Mouse (Mus musculus): Measurements from ENCODE around the gene Pycr1. TPM values are rescaled to one million over a fixed set of nuclear protein-coding genes. Genes with fewer than 3 reads are reported as not detected.

Pycr1 gene
- 1 to 10 TPM in 1 of 2 experiments, under 1 TPM in 1; 0.43 to 3.8 TPM for polyA plus RNA-seq (2017; shearing (Covaris generic))

DNA sequence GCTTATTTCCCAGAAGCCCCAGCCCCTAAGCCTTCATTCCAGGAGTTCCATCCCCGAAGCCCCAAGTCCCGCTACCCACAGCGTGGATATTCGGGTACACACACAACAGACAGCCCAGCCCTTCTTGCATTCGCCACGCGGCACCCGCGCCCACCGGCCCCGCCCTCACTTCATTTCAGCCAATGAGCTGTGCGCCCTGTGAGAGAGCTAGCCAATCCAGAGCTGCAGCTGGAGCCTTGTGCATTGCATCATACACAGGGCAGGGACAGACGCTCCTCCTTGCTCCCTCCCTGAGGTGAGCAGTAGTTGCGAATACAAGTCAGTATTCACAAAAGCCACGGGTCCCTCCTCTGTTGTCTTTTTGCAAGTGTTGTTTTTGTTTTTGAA is at the start of gene Pycr1:
TSS of gene Pycr1 (minus strand) at position 169 of the 387 bp plus-strand sequence.

DNA sequence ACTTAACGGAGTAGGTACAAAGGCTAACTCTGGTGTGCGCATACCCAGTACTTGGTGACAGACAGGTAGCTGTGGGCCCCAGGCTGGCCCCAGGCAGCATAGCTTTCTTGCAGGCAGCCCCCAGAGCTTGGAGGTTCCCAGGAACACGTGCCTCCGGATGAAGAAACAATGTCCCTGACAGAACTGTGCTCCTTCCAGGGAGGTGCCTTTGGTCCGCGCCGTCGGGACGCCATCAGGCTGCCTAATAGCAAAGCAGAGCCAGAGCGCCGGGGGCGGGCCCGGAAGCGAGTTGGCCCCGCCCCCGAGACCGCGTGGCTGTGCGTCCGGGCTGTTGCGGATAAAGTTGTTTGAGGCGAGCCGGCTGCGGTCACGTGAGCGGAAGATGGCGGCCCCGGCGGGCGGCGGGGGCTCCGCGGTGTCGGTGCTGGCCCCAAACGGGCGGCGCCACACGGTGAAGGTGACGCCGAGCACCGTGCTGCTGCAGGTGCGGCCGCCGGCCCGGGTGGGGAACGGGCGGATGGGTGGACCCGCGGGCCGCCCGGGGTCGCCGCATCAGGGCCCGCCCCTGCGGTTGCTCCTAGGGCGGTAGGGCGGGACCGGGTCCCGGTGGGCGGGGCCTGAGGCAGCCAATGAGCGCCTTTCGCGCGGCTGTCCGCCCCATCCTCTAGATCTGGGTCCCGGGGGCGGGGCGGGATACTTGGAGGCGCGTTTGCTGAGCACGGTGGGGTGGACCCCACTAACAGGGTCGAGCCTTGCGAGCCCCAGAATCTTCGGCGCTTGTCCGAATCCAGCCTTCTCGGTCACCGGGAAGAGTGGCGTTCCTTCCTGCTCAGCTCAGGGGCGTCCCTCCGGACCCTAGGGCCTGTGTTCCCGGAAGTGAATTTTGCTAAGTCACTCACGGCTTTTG is 29.4 kb upstream of the Pycr1 start, which contains the start of gene Aspscr1:
TSS of gene Aspscr1 (plus strand) at position 287 of the 907 bp plus-strand sequence.

DNA sequence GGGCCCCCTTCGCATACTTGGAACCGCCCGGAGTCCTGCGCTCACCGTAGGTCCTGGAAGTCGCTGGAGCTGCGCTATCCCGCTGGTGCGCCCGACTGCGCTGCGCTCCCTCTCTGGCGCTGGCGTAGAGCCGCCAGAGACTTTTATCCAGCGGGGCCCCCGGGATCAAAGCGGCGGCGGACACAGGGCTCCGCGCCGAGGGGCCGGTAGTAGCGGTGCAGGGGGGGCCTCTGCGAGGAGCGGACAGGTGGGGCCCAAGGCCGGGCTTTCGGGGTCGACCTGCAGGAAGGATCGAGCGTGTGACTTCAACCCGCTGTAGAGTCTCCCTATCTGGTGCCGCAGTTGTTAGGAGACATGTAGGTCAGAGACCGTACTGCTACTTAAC is 17.5 kb upstream of the Pycr1 start, which contains the start of gene Notum:
TSS of gene Notum (minus strand) at position 100 of the 385 bp plus-strand sequence.

DNA sequence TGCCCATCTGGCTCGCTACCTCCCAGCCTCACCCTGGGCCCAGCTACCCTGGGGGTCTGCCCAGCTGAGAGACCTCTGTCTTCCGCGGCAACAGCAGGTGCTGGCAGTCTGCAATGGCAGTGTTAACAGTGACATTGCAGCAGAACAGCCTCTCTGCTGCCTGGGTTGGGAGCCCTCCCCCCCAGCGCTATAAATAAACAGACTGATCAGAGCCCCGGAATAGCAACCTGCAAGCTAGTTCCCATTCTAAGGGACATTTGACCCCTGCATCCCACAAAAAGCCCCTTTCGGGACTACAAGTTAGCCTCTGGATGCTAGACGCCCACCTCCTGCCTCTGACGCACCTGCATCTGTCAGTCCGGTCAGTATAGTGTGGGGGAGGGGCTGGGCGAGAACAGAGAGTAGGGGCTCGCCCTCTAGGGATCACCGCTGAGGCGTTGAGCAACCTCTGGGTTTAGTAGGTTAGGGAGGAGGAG is 4.5 kb upstream of the Pycr1 start, which contains the start of gene Myadml2:
TSS of gene Myadml2 (minus strand) at position 158 of the 476 bp plus-strand sequence.

DNA sequence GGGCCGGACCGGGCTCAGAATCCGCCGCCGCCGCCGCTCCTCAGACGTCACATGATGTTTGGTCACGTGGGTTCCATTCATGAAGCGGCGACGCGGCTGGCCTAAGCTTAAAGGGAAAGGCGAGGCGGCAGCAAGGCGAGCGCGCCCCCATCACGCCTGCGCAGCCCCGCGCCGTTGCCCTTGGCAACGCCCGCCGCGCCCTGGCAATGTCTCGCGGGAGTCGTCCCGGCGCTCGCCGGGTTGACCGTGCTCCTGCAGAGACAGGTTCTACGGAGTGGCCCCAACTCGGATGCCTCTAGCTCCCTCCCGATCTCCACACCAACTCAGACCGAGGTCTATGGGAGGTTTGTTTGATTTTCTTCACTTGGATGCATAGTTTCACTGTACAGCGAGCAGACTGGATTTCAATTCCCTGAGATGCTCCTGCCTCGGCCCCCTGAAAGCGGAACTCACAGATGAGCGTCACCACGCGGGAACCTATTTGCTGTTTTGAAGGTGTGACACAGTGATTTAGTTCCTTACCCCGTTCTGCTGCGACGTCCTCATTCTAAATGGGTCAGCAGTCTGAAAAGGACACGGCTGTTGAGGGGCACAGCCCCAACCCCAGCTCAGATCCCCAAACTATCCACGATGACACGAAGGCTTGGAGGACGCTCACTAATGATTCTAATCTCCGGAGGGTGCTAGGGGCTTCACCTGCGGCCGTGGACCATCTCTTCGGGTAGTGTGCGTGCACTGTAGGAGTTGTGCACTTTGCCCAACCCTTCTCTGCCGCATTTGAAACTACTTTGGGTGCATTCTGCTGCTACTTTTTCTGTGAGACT is 9.8 kb downstream of the Pycr1 start, which contains the start of gene Mafg:
TSS of gene Mafg (minus strand) at position 81 of the 824 bp plus-strand sequence.

DNA sequence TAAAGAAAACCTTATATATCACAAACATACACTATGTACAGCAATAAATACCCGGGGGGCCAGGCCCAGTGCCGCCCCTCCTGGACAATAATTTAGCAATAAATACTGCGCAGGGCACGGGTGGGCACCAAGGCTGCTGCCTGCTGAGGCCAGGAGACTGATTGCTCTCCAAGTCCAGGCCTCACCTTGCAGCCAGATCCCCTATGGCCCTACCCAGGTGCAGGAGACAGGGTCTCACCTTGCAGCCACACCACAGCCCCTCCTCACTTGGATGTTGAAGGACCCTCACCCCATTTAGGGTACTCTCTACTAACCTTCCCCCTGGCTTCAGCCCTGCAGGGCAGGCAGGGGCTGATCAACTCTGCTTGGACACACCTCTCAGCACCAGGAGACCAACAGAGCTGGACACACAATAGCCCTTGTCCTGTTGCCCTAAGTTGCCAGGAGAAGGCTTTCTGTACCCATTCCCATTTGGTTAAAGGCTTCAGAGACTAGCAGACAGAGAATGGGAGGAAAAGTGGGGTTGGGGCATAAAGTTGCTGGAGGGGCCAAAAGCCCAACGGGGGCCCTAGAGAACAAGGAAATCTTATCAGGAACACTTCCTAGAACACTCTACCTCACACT is 18.3 kb downstream of the Pycr1 start, which contains the start of gene Sirt7:
TSS of gene Sirt7 (minus strand) at position 89 of the 624 bp plus-strand sequence.

DNA sequence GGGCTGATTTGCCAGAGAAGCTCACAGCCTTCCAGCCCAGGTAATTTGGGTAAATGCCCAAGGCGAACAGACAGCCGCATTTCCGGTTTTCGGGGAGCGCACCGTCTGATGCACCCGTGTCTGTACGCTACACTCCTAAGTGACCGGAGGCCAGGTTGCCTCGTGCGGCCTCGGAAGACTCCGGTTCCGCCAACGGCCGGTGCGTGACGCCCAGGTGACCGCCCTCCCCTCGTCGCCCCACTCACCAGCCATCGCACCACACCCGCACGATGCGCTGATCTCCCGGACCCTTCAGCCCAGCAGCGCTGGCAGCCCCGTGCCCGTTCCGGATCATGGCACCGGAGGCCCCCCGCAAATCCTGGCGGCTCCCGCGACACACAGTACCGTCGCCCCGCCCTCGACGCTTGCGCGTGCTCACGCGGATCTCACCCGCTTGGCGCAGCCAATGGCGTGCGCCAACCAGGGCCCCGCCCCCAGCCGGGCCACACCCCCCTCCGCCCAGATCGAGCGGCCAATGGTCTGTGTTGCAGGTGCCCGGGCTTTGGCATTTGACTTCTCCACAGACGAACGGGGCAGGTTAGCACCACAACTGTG is 26.0 kb downstream of the Pycr1 start, which contains the start of gene Pcyt2:
TSS of gene Pcyt2 (minus strand) at position 418 of the 594 bp plus-strand sequence.

DNA sequence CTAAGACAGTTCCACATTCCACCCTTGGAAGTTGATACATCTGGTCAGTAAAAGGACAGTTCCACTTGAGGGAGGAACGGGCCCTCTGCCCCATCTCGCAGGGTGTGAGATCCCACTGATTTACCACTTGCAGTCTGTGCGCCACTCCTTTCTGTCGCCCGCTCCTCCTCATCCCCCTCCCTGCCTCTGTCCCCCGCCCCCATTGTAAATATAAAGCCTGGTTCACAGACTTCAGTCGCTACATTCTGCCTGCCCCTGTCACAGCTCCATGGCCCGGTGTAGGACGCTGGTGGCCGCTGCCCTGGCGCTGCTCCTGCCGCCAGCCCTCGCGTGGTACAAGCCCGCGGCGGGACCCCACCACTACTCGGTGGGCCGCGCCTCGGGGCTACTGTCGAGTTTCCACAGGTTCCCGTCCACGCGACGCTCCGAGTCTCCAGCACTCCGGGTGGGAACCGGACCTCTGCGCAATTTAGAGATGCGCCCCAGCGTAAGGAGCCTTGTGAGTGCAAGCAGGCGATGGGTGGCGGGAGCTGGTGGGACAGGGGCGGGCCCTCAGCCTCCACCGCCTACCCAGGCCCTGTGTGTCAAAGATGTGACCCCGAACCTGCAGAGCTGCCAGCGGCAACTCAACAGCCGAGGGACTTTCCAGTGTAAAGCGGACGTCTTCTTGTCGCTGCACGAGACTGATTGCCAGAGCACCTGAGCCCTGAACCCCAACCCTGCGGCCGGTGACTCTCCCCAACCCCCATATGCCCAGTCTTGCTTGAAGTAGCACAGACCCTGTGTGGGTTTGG is 35.1 kb downstream of the Pycr1 start, which contains the start of gene Npb:
TSS of gene Npb (plus strand) at position 237 of the 794 bp plus-strand sequence.

DNA sequence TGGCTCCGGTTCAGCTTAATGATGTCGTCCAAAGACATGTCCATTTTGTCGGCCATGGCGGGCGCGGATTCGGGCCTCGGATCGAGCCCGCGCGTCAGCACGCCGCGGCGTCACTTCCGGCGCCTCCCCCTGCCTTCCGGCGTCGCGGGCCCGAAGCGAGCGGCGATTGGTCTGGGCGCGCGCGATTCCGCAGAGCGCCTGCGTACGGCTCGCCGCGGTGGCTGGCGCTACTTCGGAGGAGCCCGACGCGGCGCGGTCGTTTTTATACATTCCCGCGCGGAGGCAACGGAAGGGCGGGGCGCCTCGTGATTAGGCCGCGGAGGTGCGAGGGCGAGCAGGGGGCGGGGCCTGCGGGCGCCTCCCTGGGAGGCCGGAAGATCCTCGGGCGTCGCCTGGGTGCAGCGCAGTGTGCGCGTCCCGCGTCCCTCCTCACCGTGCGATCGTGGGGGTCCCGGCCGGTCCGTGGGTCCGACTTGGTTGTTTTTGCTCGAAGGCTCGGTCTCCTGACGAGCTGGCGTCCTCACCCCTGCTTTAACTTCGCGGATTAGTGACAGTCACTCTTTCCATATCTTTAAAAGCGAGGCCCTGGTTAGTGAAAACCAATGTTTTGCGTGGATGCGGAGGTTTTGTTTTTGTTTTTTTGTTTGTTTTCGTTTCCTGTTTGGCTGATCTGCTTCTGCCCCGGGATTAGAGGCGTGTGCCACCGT is 45.1 kb downstream of the Pycr1 start, which contains the start of the genes Alyref and Anapc11:
TSS of gene Alyref (minus strand) at position 83 of the 707 bp plus-strand sequence.
TSS of gene Anapc11 (plus strand) at position 139 of the 707 bp plus-strand sequence.

Other genes starting within 250 kb of the Pycr1 start
- gene Nploc4, start 206.1 kb downstream of the Pycr1 start, polyA plus RNA-seq (2017; shearing (Covaris generic)), result 10 to 100 TPM; 43.2 to 49.9 TPM
- gene Tspan10, start 201.1 kb downstream of the Pycr1 start, polyA plus RNA-seq (2017; shearing (Covaris generic)), result not detected
- 1 to 10 TPM; 1.5 to 2.0 TPM for gene Pde6g, start 190.3 kb downstream of the Pycr1 start, polyA plus RNA-seq (2017; shearing (Covaris generic))
- gene Oxld1, start 185.7 kb downstream of the Pycr1 start, polyA plus RNA-seq (2017; shearing (Covaris generic)), result 10 to 100 TPM; 12.6 to 15.7 TPM
- 10 to 100 TPM; 51.2 to 66.8 TPM for gene Ccdc137, start 185.7 kb downstream of the Pycr1 start, polyA plus RNA-seq (2017; shearing (Covaris generic))
- gene Arl16, start 176.2 kb downstream of the Pycr1 start, polyA plus RNA-seq (2017; shearing (Covaris generic)), result 10 to 100 TPM; 27.3 to 42.6 TPM
- 10 to 100 TPM; 65.5 to 81.0 TPM for gene Mrpl12, start 159.2 kb downstream of the Pycr1 start, polyA plus RNA-seq (2017; shearing (Covaris generic))
- gene Slc25a10, start 151.9 kb downstream of the Pycr1 start, polyA plus RNA-seq (2017; shearing (Covaris generic)), result 10 to 100 TPM in 1 of 2 experiments, 1 to 10 TPM in 1; 9.8 to 22.0 TPM
- not detected for gene Gcgr, start 113.1 kb downstream of the Pycr1 start, polyA plus RNA-seq (2017; shearing (Covaris generic))
- 100 to 1,000 TPM; 111 to 150 TPM for gene Mcrip1, start 94.0 kb downstream of the Pycr1 start, polyA plus RNA-seq (2017; shearing (Covaris generic))
- gene Ppp1r27, start 92.6 kb downstream of the Pycr1 start, polyA plus RNA-seq (2017; shearing (Covaris generic)), result 1 to 10 TPM in 1 of 2 experiments, under 1 TPM in 1; 0.63 to 1.8 TPM
- 100 to 1,000 TPM; 247 to 254 TPM for gene P4hb, start 70.5 kb downstream of the Pycr1 start, polyA plus RNA-seq (2017; shearing (Covaris generic))
- 100 to 1,000 TPM; 707 to 884 TPM for gene Arhgdia, start 62.1 kb downstream of the Pycr1 start, polyA plus RNA-seq (2017; shearing (Covaris generic))
- 100 to 1,000 TPM; 253 to 299 TPM for gene Alyref, start 45.4 kb downstream of the Pycr1 start, polyA plus RNA-seq (2017; shearing (Covaris generic))
- gene Anapc11, start 45.3 kb downstream of the Pycr1 start, polyA plus RNA-seq (2017; shearing (Covaris generic)), result 100 to 1,000 TPM; 116 to 144 TPM
- gene Npb, start 35.3 kb downstream of the Pycr1 start, polyA plus RNA-seq (2017; shearing (Covaris generic)), result 1 to 10 TPM in 1 of 2 experiments, not detected in 1; 1.0 TPM
- gene Pcyt2, start 25.8 kb downstream of the Pycr1 start, polyA plus RNA-seq (2017; shearing (Covaris generic)), result 100 to 1,000 TPM; 142 to 194 TPM
- gene Sirt7, start 18.5 kb downstream of the Pycr1 start, polyA plus RNA-seq (2017; shearing (Covaris generic)), result 100 to 1,000 TPM; 275 to 320 TPM
- gene Mafg, start 10.2 kb downstream of the Pycr1 start, polyA plus RNA-seq (2017; shearing (Covaris generic)), result 10 to 100 TPM; 22.8 to 25.0 TPM
- under 1 TPM; 0.38 to 0.75 TPM for gene Myadml2, start 4.4 kb upstream of the Pycr1 start, polyA plus RNA-seq (2017; shearing (Covaris generic))
- gene Notum, start 17.4 kb upstream of the Pycr1 start, polyA plus RNA-seq (2017; shearing (Covaris generic)), result under 1 TPM; 0.11 to 0.97 TPM
- gene Aspscr1, start 29.2 kb upstream of the Pycr1 start, polyA plus RNA-seq (2017; shearing (Covaris generic)), result 100 to 1,000 TPM; 142 to 153 TPM
- gene Cenpx, start 70.0 kb upstream of the Pycr1 start, polyA plus RNA-seq (2017; shearing (Covaris generic)), result 100 to 1,000 TPM; 111 to 157 TPM
- 10 to 100 TPM; 64.1 to 74.7 TPM for gene Lrrc45, start 70.2 kb upstream of the Pycr1 start, polyA plus RNA-seq (2017; shearing (Covaris generic))
- gene Rac3, start 77.7 kb upstream of the Pycr1 start, polyA plus RNA-seq (2017; shearing (Covaris generic)), result 1 to 10 TPM in 1 of 2 experiments, under 1 TPM in 1; 0.87 to 1.8 TPM
- 10 to 100 TPM in 1 of 2 experiments, 1 to 10 TPM in 1; 7.4 to 23.4 TPM for gene Dcxr, start 83.5 kb upstream of the Pycr1 start, polyA plus RNA-seq (2017; shearing (Covaris generic))
- gene Cbr2, start 88.3 kb upstream of the Pycr1 start, polyA plus RNA-seq (2017; shearing (Covaris generic)), result not detected
- gene Hmga1b, start 119.0 kb upstream of the Pycr1 start, polyA plus RNA-seq (2017; shearing (Covaris generic)), result 10 to 100 TPM; 27.2 to 28.0 TPM
- gene Rfng, start 140.4 kb upstream of the Pycr1 start, polyA plus RNA-seq (2017; shearing (Covaris generic)), result 10 to 100 TPM; 34.6 to 49.4 TPM
- 100 to 1,000 TPM; 160 to 176 TPM for gene Gps1, start 140.5 kb upstream of the Pycr1 start, polyA plus RNA-seq (2017; shearing (Covaris generic))
- gene Dus1l, start 152.6 kb upstream of the Pycr1 start, polyA plus RNA-seq (2017; shearing (Covaris generic)), result 10 to 100 TPM; 76.1 to 76.4 TPM
- 10 to 100 TPM; 43.4 to 45.6 TPM for gene Fasn, start 180.8 kb upstream of the Pycr1 start, polyA plus RNA-seq (2017; shearing (Covaris generic))